Mouse (Mus musculus) kidney, postnatal 0 days (tissue): ENCODE data around the gene Cldn3. TPM values are rescaled to one million over a fixed set of nuclear protein-coding genes. Genes with fewer than 3 reads are reported as not detected.

Experiments
- ATAC-seq: fragments of 200-750 bp; cut with Nextera tagmentation; replicated peaks from 2 replicates; pipeline ENCODE4 v1.8.0; 2017; ENCODE audit warnings: low read depth, moderate number of reproducible peaks, moderate TSS enrichment, moderate library complexity; ENCODE audit not compliant: low FRiP score
- DNase-seq: peaks from one replicate; pipeline ENCODE4 v3.0.0-alpha.2; 2016; ENCODE audit warnings: low spot score
- H3K27ac ChIP-seq: fragments of 300-500 bp; sonication (generic); 2 replicates; pipeline ENCODE4 v1.5.1; 2014; ENCODE audit warnings: mild to moderate bottlenecking
- H3K27me3 ChIP-seq: fragments of 300-500 bp; sonication (generic); 2 replicates; pipeline ENCODE4 v1.6.1; 2014; ENCODE audit warnings: low read length, mixed read lengths; ENCODE audit not compliant: insufficient read depth
- H3K36me3 ChIP-seq: fragments of 300-500 bp; sonication (generic); 2 replicates; pipeline ENCODE4 v1.6.1; 2014; ENCODE audit warnings: low read length, mixed read lengths; ENCODE audit not compliant: insufficient read depth
- H3K4me1 ChIP-seq: fragments of 300-500 bp; sonication (generic); replicated peaks from 2 replicates; pipeline ENCODE4 v1.6.1; 2014; ENCODE audit warnings: antibody characterized with exemption, low read length, mixed read lengths; ENCODE audit not compliant: insufficient read depth
- H3K4me2 ChIP-seq: fragments of 300-500 bp; sonication (generic); 2 replicates; pipeline ENCODE4 v1.6.1; 2014; ENCODE audit warnings: mild to moderate bottlenecking, low read length, moderate library complexity, mixed read lengths
- H3K4me3 ChIP-seq: fragments of 300-500 bp; sonication (generic); replicated peaks from 2 replicates; pipeline ENCODE4 v1.5.1; 2014; ENCODE audit warnings: low read depth, low read length
- H3K9ac ChIP-seq: fragments of 300-500 bp; sonication (generic); 2 replicates; pipeline ENCODE4 v1.6.1; 2014; ENCODE audit warnings: low read depth, low read length
- H3K9me3 ChIP-seq: fragments of 300-500 bp; sonication (generic); replicated peaks from 2 replicates; pipeline ENCODE4 v1.6.1; 2016; ENCODE audit warnings: low read length, inconsistent platforms, mixed read lengths
- CTCF ChIP-seq: IDR thresholded peaks from 2 replicates; pipeline ENCODE4 v1.5.1; 2016; ENCODE audit warnings: antibody characterized with exemption, low read depth, mild to moderate bottlenecking, moderate library complexity
- whole genome bisulfite sequencing: fragments of 180-500 bp; shearing (Covaris S2); extraction: QIAGEN DNeasy Blood & Tissue Kit; methylation state at CpG from one replicate; pipeline ENCODE4 v1.1.7; 2014; 5-methylcytosine and 5-hydroxymethylcytosine counted together
- polyA plus RNA-seq: library from polyadenylated mRNA; unstranded; fragments of >200 nt; fragmentation: Nextera tagmentation; extraction: Ambion mirVana; gene quantifications from 2 replicates; pipeline ENCODE4 v1.2.1, GENCODE M21; 2015

Gene Cldn3
- polyA plus RNA-seq, 1 experiment from 2014 or later: 72.9 TPM

GRCm38 (mm10) chr5:134973526-134973925, 12.5 kb upstream of the Cldn3 start:
- H3K4me2 ChIP-seq: no peak overlapping the region
- no peak overlapping the region for H3K27ac ChIP-seq
- no peak overlapping the region for H3K4me3 ChIP-seq
- 87% methylated on average over 7 of the region's 7 CpGs for WGBS
- no peaks in the 10 kb centered on the region for H3K4me1 ChIP-seq
- DNase-seq (no peak), ATAC-seq (no peak)
- H3K9ac ChIP-seq: no peak overlapping the region
- H3K9me3 ChIP-seq: no peaks in the 10 kb centered on the region
- no peak for TF ChIP-seq CTCF
- no peaks in the 10 kb centered on the region for H3K36me3 ChIP-seq
- no peaks in the 10 kb centered on the region for H3K27me3 ChIP-seq

GRCm38 (mm10) chr5:134974294-134974693, 11.7 kb upstream of the Cldn3 start:
- DNase-seq (no peak), ATAC-seq (no peak)
- Histone ChIP-seq H3K9ac (no peak overlapping the region), H3K9me3 (no peaks in the 10 kb centered on the region), H3K4me2 (no peak overlapping the region), H3K27ac (no peak overlapping the region), H3K4me3 (no peak overlapping the region), H3K27me3 (no peaks in the 10 kb centered on the region), H3K36me3 (no peaks in the 10 kb centered on the region), H3K4me1 (no peaks in the 10 kb centered on the region)
- 57% methylated on average over 7 of the region's 7 CpGs for WGBS
- TF ChIP-seq CTCF: no peak

GRCm38 (mm10) chr5:134974921-134975320, 11.1 kb upstream of the Cldn3 start:
- H3K27ac ChIP-seq: no peak overlapping the region
- ATAC-seq (no peak), DNase-seq (no peak)
- H3K36me3 ChIP-seq: no peaks in the 10 kb centered on the region
- no peak overlapping the region for H3K4me3 ChIP-seq
- no peaks in the 10 kb centered on the region for H3K9me3 ChIP-seq
- H3K9ac ChIP-seq: no peak overlapping the region
- 59% methylated on average over 2 of the region's 2 CpGs for WGBS
- no peak overlapping the region for H3K4me2 ChIP-seq
- H3K4me1 ChIP-seq: no peaks in the 10 kb centered on the region
- H3K27me3 ChIP-seq: no peaks in the 10 kb centered on the region
- no peak for TF ChIP-seq CTCF

DNA sequence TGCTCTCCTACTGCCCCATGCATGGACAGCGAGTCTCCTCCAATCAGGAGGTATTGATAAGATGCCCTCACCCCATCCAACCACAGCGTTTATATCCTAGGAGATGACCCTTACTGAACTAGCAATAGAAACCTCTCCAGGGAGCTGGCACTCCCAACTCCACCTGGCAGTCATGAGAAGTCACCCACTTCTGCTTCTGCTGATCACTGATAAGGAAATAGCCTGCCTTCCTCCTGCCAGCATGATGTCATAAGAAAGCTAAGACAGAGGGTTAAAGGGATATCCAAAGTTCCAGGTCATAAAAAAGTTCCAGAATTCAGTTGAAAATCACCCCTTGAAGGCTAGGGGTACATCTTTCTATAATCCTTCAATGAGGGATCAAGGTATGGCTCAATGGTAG, 9.8 kb upstream of the Cldn3 start:
- Histone ChIP-seq H3K4me1 (no peaks in the 10 kb centered on the region), H3K36me3 (no peaks in the 10 kb centered on the region), H3K4me2 (no peak overlapping the region), H3K27ac (no peak overlapping the region), H3K9me3 (no peaks in the 10 kb centered on the region), H3K9ac (no peak overlapping the region), H3K27me3 (no peaks in the 10 kb centered on the region), H3K4me3 (no peak overlapping the region)
- no peak for ATAC-seq
- 90% methylated on average over 2 of the region's 2 CpGs for WGBS
- no peak for DNase-seq
- no peak for TF ChIP-seq CTCF

- WGBS: 84% methylated on average over 14 of the region's 14 CpGs
- Histone ChIP-seq H3K4me3 (no peak overlapping the region), H3K4me1 (no peaks in the 10 kb centered on the region), H3K9me3 (no peaks in the 10 kb centered on the region), H3K27ac (no peak overlapping the region), H3K27me3 (no peaks in the 10 kb centered on the region), H3K9ac (no peak overlapping the region), H3K36me3 (no peaks in the 10 kb centered on the region), H3K4me2 (no peak overlapping the region)
- ATAC-seq (no peak), DNase-seq (no peak)
- TF ChIP-seq CTCF: no peak
Observed at GRCm38 (mm10) chr5:134976577-134977250, 9.3 kb upstream of the Cldn3 start.

DNA sequence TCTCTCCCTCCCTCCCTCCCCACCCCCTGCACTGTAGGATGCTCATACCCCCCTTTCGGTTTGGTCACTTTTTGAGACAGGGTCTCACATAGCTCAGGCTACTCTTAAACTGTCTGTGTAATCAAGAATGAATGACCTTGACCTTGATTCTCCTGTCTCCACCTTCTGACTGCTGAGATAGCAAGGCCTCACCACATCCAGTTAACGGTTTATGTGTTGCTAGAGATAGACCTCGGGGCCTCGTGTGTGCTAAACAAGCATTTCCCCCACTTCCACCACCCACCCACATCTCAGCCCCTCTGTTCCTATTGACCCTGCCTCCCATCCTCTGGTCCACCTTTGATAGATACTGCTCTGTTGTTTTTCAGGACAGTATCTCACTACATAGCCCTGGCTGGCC, 8.2 kb upstream of the Cldn3 start:
- Histone ChIP-seq H3K4me2 (no peak overlapping the region), H3K27me3 (no peaks in the 10 kb centered on the region), H3K9ac (no peak overlapping the region), H3K36me3 (no peaks in the 10 kb centered on the region), H3K4me1 (no peaks in the 10 kb centered on the region), H3K27ac (no peak overlapping the region), H3K9me3 (no peaks in the 10 kb centered on the region), H3K4me3 (no peak overlapping the region)
- no peak for TF ChIP-seq CTCF
- whole genome bisulfite sequencing: 78% methylated on average over 4 of the region's 4 CpGs
- DNase-seq: no peak
- ATAC-seq: no peak

GRCm38 (mm10) chr5:134981149-134981548, 4.9 kb upstream of the Cldn3 start:
- ATAC-seq (no peak), DNase-seq (no peak)

More at GRCm38 (mm10) chr5:134981149-134981548, 4.9 kb upstream of the Cldn3 start:
- no peak overlapping the region for H3K9ac ChIP-seq
- H3K36me3 ChIP-seq: no peaks in the 10 kb centered on the region
- no peak overlapping the region for H3K27ac ChIP-seq
- H3K27me3 ChIP-seq: peaks cover 6% of the 10 kb centered on the region; the same call in 1 of the 2 replicates
- no peak overlapping the region for H3K4me2 ChIP-seq
- TF ChIP-seq CTCF: no peak
- H3K9me3 ChIP-seq: no peaks in the 10 kb centered on the region
- WGBS: 62% methylated on average over 10 of the region's 10 CpGs
- H3K4me3 ChIP-seq: no peak overlapping the region
- H3K4me1 ChIP-seq: 0 out of 2 replicates have a peak, but pooled peaks cover 5% of the 10 kb centered on the region
